ENCODE assay signal across 8 mouse cellular contexts in the genomic region with DNA sequence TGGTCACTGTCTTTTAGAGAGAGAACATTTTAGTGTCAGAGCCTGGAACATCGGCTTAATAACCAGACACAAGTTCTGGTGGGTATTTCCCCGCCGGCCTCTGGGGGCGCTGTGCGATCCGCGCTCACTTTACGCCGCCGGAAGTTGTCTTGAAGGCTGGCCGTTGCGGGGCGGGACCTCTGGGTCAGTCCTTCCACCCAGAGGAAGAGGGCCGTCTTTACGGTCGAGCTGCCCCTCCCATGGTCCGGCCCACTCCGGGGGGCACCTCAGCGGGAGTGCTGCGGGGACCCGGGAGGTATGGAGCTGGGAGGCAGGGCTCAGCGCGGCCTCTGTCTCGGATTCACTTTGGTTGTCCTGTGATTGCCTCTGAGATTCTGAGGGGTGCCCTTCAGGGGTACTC. TPM values are rescaled to one million over a fixed set of nuclear protein-coding genes. Genes with fewer than 3 reads are reported as not detected.
A peak's percentile ranks its signal among the peaks of the same experiment; 100 is the strongest.
DNase-seq lines count a peak whose midpoint lies in the region; ATAC-seq and TF ChIP-seq lines count a peak whose summit lies in the region.

No protein-coding gene starts in this region.

- H3K4me2 ChIP-seq in forebrain, embryonic 12.5 days: peak overlapping the region; percentile 72
- H3K4me2 ChIP-seq in neural tube, embryonic 15.5 days: peak overlapping the region; percentile 73

- no peaks in the 10 kb centered on the region for H3K9me3 ChIP-seq in E14TG2a.4 (ENCODE audit: low read length)
- no peaks in the 10 kb centered on the region for H3K9me3 ChIP-seq in forebrain, embryonic 12.5 days
- H3K9me3 ChIP-seq in neural tube, embryonic 15.5 days (replicated peaks): no peaks in the 10 kb centered on the region

- peak overlapping the region; percentile 94 for H3K4me3 ChIP-seq in E14TG2a.4 (replicated peaks; ENCODE audit: low read length)
- peak overlapping the region; percentile 70 for H3K4me3 ChIP-seq in forebrain, embryonic 12.5 days (replicated peaks)
- H3K4me3 ChIP-seq in neural tube, embryonic 15.5 days (replicated peaks): peak overlapping the region; percentile 69

- peak; percentile 90 for DNase-seq in c-Kit-positive CD71-positive TER-119-positive erythroid progenitor cells, embryonic 14.5 days (ENCODE audit: low spot score)
- peak; percentile 96 to 97 for DNase-seq in heart, postnatal 10 days
- peak; percentile 95 for DNase-seq in layer of hippocampus, adult 11-12 months (ENCODE audit: low spot score)
- DNase-seq in lung, adult 18-20 months: peak; percentile 95 to 97
- peak; percentile 95 for DNase-seq in testis, postnatal 14 days (ENCODE audit: low spot score)

- intact Hi-C loops in heart, postnatal 10 days (cut with DNase I): no loop called here

- no peaks in the 10 kb centered on the region for H3K27me3 ChIP-seq in E14TG2a.4 (ENCODE audit: insufficient read depth, low read length)
- no peaks in the 10 kb centered on the region for H3K27me3 ChIP-seq in forebrain, embryonic 12.5 days
- no peaks in the 10 kb centered on the region for H3K27me3 ChIP-seq in neural tube, embryonic 15.5 days (replicated peaks)

- peak; percentile 70 for ATAC-seq in forebrain, embryonic 12.5 days (ENCODE audit: low FRiP score)
- ATAC-seq in neural tube, embryonic 15.5 days (ENCODE audit: low FRiP score): peak; percentile 58; the same call in 1 of the 2 replicates

- H3K36me3 ChIP-seq in E14TG2a.4 (ENCODE audit: insufficient read depth, low read length): peaks cover 30% of the 10 kb centered on the region
- peaks cover 30% of the 10 kb centered on the region for H3K36me3 ChIP-seq in forebrain, embryonic 12.5 days (replicated peaks)
- H3K36me3 ChIP-seq in neural tube, embryonic 15.5 days: peaks cover 22% of the 10 kb centered on the region

- under 1% methylated on average over 24 of the region's 24 CpGs for WGBS in forebrain, embryonic 12.5 days
- under 1% methylated on average over 24 of the region's 24 CpGs for WGBS in neural tube, embryonic 15.5 days

- TF ChIP-seq CTCF in E14TG2a.4 (conservative IDR thresholded peaks at IDR 0.05; ENCODE audit: low read length): peak; percentile 90

- H3K9ac ChIP-seq in forebrain, embryonic 12.5 days: peak overlapping the region; percentile 80
- H3K9ac ChIP-seq in neural tube, embryonic 15.5 days (replicated peaks): peak overlapping the region; percentile 67

- peaks cover 58% of the 10 kb centered on the region for H3K4me1 ChIP-seq in E14TG2a.4 (replicated peaks; ENCODE audit: low read depth, low read length)
- peaks cover 33% of the 10 kb centered on the region for H3K4me1 ChIP-seq in forebrain, embryonic 12.5 days
- peaks cover 45% of the 10 kb centered on the region for H3K4me1 ChIP-seq in neural tube, embryonic 15.5 days

- H3K27ac ChIP-seq in forebrain, embryonic 12.5 days: peak overlapping the region; percentile 72
- H3K27ac ChIP-seq in neural tube, embryonic 15.5 days (replicated peaks): peak overlapping the region; percentile 88

RNA-seq across cellular contexts. Expression of a gene that starts 2.7 kb away (rescaled TPM):
- 299 and 310 TPM in 2 replicates for polyA plus RNA-seq in forebrain, embryonic 12.5 days (2016; fragmentation: Nextera tagmentation; extraction: Ambion mirVana)
- 100 to 1,000 TPM; 199 to 207 TPM for total RNA-seq in heart, postnatal 10 days (2021)
- polyA plus RNA-seq in neural tube, embryonic 15.5 days (2015; fragmentation: Nextera tagmentation; extraction: Ambion mirVana): 287 and 298 TPM in 2 replicates

RNA-seq across cellular contexts. Expression of a gene that starts 3.7 kb away (rescaled TPM):
- polyA plus RNA-seq in forebrain, embryonic 12.5 days (2016; fragmentation: Nextera tagmentation; extraction: Ambion mirVana): 87.1 and 90.2 TPM in 2 replicates
- total RNA-seq in heart, postnatal 10 days (2021): 10 to 100 TPM; 53.7 to 63.9 TPM
- polyA plus RNA-seq in neural tube, embryonic 15.5 days (2015; fragmentation: Nextera tagmentation; extraction: Ambion mirVana): 90.1 and 96.3 TPM in 2 replicates

RNA-seq across cellular contexts. Expression of a gene that starts 48.0 kb away (rescaled TPM):
- polyA plus RNA-seq in forebrain, embryonic 12.5 days (2016; fragmentation: Nextera tagmentation; extraction: Ambion mirVana): 19.4 and 23.4 TPM in 2 replicates
- total RNA-seq in heart, postnatal 10 days (2021): 1 to 10 TPM; 6.1 to 7.1 TPM
- polyA plus RNA-seq in neural tube, embryonic 15.5 days (2015; fragmentation: Nextera tagmentation; extraction: Ambion mirVana): 62.0 and 74.6 TPM in 2 replicates

Comparison
In these comparisons a context has a peak if more than half of its experiments do, and no peak if none do; other contexts are left out.
1. Peak in every context shown above with its lines: DNase-seq, ATAC-seq, H3K4me3 ChIP-seq and H3K27ac ChIP-seq.